Mouse (Mus musculus): ENCODE measurements around the gene C3ar1. TPM values are rescaled to one million over a fixed set of nuclear protein-coding genes. Genes with fewer than 3 reads are reported as not detected.
A peak's percentile ranks its signal among the peaks of the same experiment; 100 is the strongest.

The C3ar1 gene
- 1.6 and 1.8 TPM in 2 replicates for polyA plus RNA-seq (2016; fragmentation: Nextera tagmentation; extraction: Ambion mirVana)

- 78% methylated on average over 7 of the region's 7 CpGs for WGBS
- Histone ChIP-seq H3K4me2 (replicated peaks) (no peak within 1 kb of the TSS), H3K27ac (replicated peaks) (no peak within 1 kb of the TSS), H3K36me3 (no peaks in the 10 kb centered on the region), H3K27me3 (no peaks in the 10 kb centered on the region), H3K4me3 (no peak within 1 kb of the TSS), H3K9ac (replicated peaks) (no peak within 1 kb of the TSS), H3K4me1 (no peaks in the 10 kb centered on the region), H3K9me3 (peaks cover 3% of the 10 kb centered on the region; the same call in 1 of the 2 replicates)
- no peak for ATAC-seq (ENCODE audit: low FRiP score, low read depth)
These were observed at the start of gene C3ar1 for GRCm38 (mm10) chr6:122855955-122856354. Gene C3ar1 (minus strand): TSS chr6:122856161.

- Histone ChIP-seq H3K9me3 (no peaks in the 10 kb centered on the region), H3K9ac (replicated peaks) (no peak overlapping the region), H3K27ac (replicated peaks) (no peak overlapping the region), H3K4me3 (no peak overlapping the region), H3K4me1 (no peaks in the 10 kb centered on the region), H3K36me3 (peaks cover 32% of the 10 kb centered on the region), H3K4me2 (replicated peaks) (no peak overlapping the region), H3K27me3 (no peaks in the 10 kb centered on the region)
- ATAC-seq (ENCODE audit: low FRiP score, low read depth): peak; percentile 59; the same call in 1 of the 2 replicates
- 9% methylated on average over 2 of the region's 2 CpGs for WGBS
These were observed 36.6 kb upstream of the C3ar1 start for GRCm38 (mm10) chr6:122892442-122893049.

- no peak overlapping the region for H3K4me2 ChIP-seq (replicated peaks)
- no peak for ATAC-seq (ENCODE audit: low FRiP score, low read depth)
- H3K27ac ChIP-seq (replicated peaks): no peak overlapping the region
- no peak overlapping the region for H3K4me3 ChIP-seq
- H3K36me3 ChIP-seq: peaks cover 62% of the 10 kb centered on the region
- no peak overlapping the region for H3K9ac ChIP-seq (replicated peaks)
- no peaks in the 10 kb centered on the region for H3K9me3 ChIP-seq
- whole genome bisulfite sequencing: 91% methylated on average over 2 of the region's 2 CpGs
- no peaks in the 10 kb centered on the region for H3K4me1 ChIP-seq
- no peaks in the 10 kb centered on the region for H3K27me3 ChIP-seq
These were observed 33.6 kb upstream of the C3ar1 start for GRCm38 (mm10) chr6:122889599-122889998.

GRCm38 (mm10) chr6:122883603-122884002 lies 27.6 kb upstream of the C3ar1 start:
- no peak overlapping the region for H3K9ac ChIP-seq (replicated peaks)
- no peak for ATAC-seq (ENCODE audit: low FRiP score, low read depth)
- no peak overlapping the region for H3K4me2 ChIP-seq (replicated peaks)
- H3K27me3 ChIP-seq: no peaks in the 10 kb centered on the region
- 94% methylated on average over 9 of the region's 9 CpGs for WGBS
- no peaks in the 10 kb centered on the region for H3K4me1 ChIP-seq
- no peak overlapping the region for H3K4me3 ChIP-seq
- peaks cover 88% of the 10 kb centered on the region for H3K36me3 ChIP-seq
- H3K27ac ChIP-seq (replicated peaks): no peak overlapping the region
- H3K9me3 ChIP-seq: no peaks in the 10 kb centered on the region

- 95% methylated on average over 12 of the region's 12 CpGs for WGBS
These were observed 25.3 kb upstream of the C3ar1 start for GRCm38 (mm10) chr6:122881287-122881686.

GRCm38 (mm10) chr6:122879781-122880505 lies 24.0 kb upstream of the C3ar1 start:
- ATAC-seq (ENCODE audit: low FRiP score, low read depth): no peak
- Histone ChIP-seq H3K4me2 (replicated peaks) (no peak overlapping the region), H3K4me3 (no peak overlapping the region), H3K4me1 (peaks cover 10% of the 10 kb centered on the region), H3K9me3 (no peaks in the 10 kb centered on the region), H3K9ac (replicated peaks) (no peak overlapping the region), H3K27me3 (no peaks in the 10 kb centered on the region), H3K36me3 (peaks cover 65% of the 10 kb centered on the region), H3K27ac (replicated peaks) (no peak overlapping the region)
- WGBS: 91% methylated on average over 7 of the region's 7 CpGs

More at GRCm38 (mm10) chr6:122881287-122881686, 25.3 kb upstream of the C3ar1 start:
- Histone ChIP-seq H3K27ac (replicated peaks) (no peak overlapping the region), H3K4me2 (replicated peaks) (no peak overlapping the region), H3K4me3 (no peak overlapping the region), H3K36me3 (peaks cover 78% of the 10 kb centered on the region), H3K9ac (replicated peaks) (no peak overlapping the region), H3K4me1 (no peaks in the 10 kb centered on the region), H3K9me3 (no peaks in the 10 kb centered on the region), H3K27me3 (no peaks in the 10 kb centered on the region)
- ATAC-seq (ENCODE audit: low FRiP score, low read depth): no peak

- no peak overlapping the region for H3K4me3 ChIP-seq
- ATAC-seq (ENCODE audit: low FRiP score, low read depth): no peak
- no peak overlapping the region for H3K27ac ChIP-seq (replicated peaks)
- H3K4me2 ChIP-seq (replicated peaks): no peak overlapping the region
- peaks cover 58% of the 10 kb centered on the region for H3K36me3 ChIP-seq
- H3K27me3 ChIP-seq: no peaks in the 10 kb centered on the region
- H3K9me3 ChIP-seq: no peaks in the 10 kb centered on the region
- H3K4me1 ChIP-seq: peaks cover 10% of the 10 kb centered on the region
- WGBS: 89% methylated on average over 7 of the region's 7 CpGs
- no peak overlapping the region for H3K9ac ChIP-seq (replicated peaks)
These were observed 23.3 kb upstream of the C3ar1 start for GRCm38 (mm10) chr6:122879141-122879735.

GRCm38 (mm10) chr6:122874720-122875389 lies 18.9 kb upstream of the C3ar1 start:
- Histone ChIP-seq H3K4me3 (peak overlapping the region; percentile 81), H3K9ac (replicated peaks) (peak overlapping the region; percentile 87), H3K36me3 (peaks cover 17% of the 10 kb centered on the region), H3K27me3 (0 out of 2 replicates have a peak, but pooled peaks cover 4% of the 10 kb centered on the region), H3K27ac (replicated peaks) (peak overlapping the region; percentile 91), H3K9me3 (no peaks in the 10 kb centered on the region), H3K4me1 (peaks cover 10% of the 10 kb centered on the region), H3K4me2 (replicated peaks) (peak overlapping the region; percentile 59)
- under 1% methylated on average over 31 of the region's 31 CpGs for WGBS
- peak; percentile 81 for ATAC-seq (ENCODE audit: low FRiP score, low read depth)

GRCm38 (mm10) chr6:122873871-122874719 lies 18.1 kb upstream of the C3ar1 start, which contains the start of gene Necap1:
Gene Necap1 (plus strand): TSS chr6:122874474.
- H3K36me3 ChIP-seq: peaks cover 16% of the 10 kb centered on the region
- H3K4me1 ChIP-seq: peaks cover 10% of the 10 kb centered on the region
- H3K27ac ChIP-seq (replicated peaks): peak within 1 kb of the TSS; percentile 91
- H3K9ac ChIP-seq (replicated peaks): peak within 1 kb of the TSS; percentile 87
- peak within 1 kb of the TSS; percentile 59 for H3K4me2 ChIP-seq (replicated peaks)
- H3K4me3 ChIP-seq: peak within 1 kb of the TSS; percentile 81
- 0 out of 2 replicates have a peak, but pooled peaks cover 4% of the 10 kb centered on the region for H3K27me3 ChIP-seq
- ATAC-seq (ENCODE audit: low FRiP score, low read depth): peak; percentile 98
- no peaks in the 10 kb centered on the region for H3K9me3 ChIP-seq
- WGBS: 7% methylated on average over 43 of the region's 43 CpGs

GRCm38 (mm10) chr6:122872800-122873199 lies 16.8 kb upstream of the C3ar1 start:
- Histone ChIP-seq H3K9ac (replicated peaks) (no peak overlapping the region), H3K36me3 (peaks cover 6% of the 10 kb centered on the region; the same call in 1 of the 2 replicates), H3K4me3 (no peak overlapping the region), H3K4me2 (replicated peaks) (no peak overlapping the region), H3K4me1 (peaks cover 10% of the 10 kb centered on the region), H3K27me3 (0 out of 2 replicates have a peak, but pooled peaks cover 4% of the 10 kb centered on the region), H3K27ac (replicated peaks) (no peak overlapping the region), H3K9me3 (no peaks in the 10 kb centered on the region)
- WGBS: 96% methylated on average over 5 of the region's 5 CpGs
- no peak for ATAC-seq (ENCODE audit: low FRiP score, low read depth)

- no peak overlapping the region for H3K4me2 ChIP-seq (replicated peaks)
- H3K27ac ChIP-seq (replicated peaks): no peak overlapping the region
- H3K9me3 ChIP-seq: no peaks in the 10 kb centered on the region
- H3K4me3 ChIP-seq: no peak overlapping the region
- ATAC-seq (ENCODE audit: low FRiP score, low read depth): no peak
- no peaks in the 10 kb centered on the region for H3K4me1 ChIP-seq
- H3K36me3 ChIP-seq: no peaks in the 10 kb centered on the region
- 87% methylated on average over 11 of the region's 11 CpGs for WGBS
- H3K27me3 ChIP-seq: 0 out of 2 replicates have a peak, but pooled peaks cover 4% of the 10 kb centered on the region
- H3K9ac ChIP-seq (replicated peaks): no peak overlapping the region
These were observed 13.9 kb upstream of the C3ar1 start for GRCm38 (mm10) chr6:122869846-122870245.

Data from midbrain, embryonic 12.5 days (tissue).